Mouse (Mus musculus) T-helper 2 cell (primary cell): Measurements from ENCODE around the gene Retreg1.

Source experiments
- in situ Hi-C: fragments of 300-600 bp; cut with MboI, MseI; formaldehyde crosslinking; loops from one replicate; pipeline ENCODE4 v1.15.1; 2025; ENCODE audit warnings: high pct_unique_total_duplicates

The Retreg1 gene

DNA sequence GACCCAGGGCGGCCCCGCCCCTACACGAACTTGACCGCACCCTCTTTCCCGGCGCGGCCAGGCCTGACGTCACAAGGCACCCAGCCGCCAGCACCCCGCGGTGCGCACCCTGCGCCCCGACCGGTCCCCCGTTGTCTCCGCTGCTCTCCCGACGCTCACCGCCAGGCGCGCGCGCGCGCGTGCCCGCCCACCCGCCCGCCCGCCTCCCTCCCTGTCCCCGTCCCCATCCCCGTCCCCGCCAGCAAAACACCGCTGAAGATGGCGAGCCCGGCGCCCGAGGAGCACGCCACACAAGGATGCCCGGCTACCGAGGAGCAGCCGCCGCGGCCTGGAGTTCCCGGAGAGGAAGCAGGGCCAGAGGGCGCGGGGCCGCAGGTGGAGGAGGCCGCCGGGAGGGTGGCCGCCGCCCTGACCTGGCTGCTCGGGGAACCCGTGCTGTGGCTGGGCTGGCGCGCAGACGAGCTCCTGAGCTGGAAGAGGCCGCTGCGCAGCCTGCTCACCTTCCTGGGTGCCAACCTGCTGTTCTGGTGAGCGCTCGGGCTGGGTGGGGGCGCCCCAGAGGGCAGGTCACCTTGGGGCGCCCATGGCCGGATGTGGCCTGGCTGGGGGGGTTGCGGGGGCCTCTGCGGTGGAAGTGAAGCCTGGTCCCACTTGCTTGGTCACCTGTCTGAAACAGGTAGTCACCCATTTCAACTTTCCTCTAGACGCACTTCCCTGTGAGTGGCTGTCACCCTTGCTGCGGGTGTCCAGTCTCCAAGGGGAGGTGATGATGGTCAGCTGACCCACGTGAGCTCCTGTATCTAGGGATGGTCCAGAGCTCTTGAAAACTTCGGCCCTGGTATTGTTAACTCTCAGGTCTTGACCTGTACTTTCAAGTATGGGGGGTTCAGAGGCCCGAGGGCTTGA lies at the start of gene Retreg1:
TSS of gene Retreg1 (plus strand) at position 95 of the 906 bp plus-strand sequence.
- in situ Hi-C loops = no loop called here

- in situ Hi-C loops = loop anchor here (5.0 kb wide), 1 partner anchor 168 kb away; no protein-coding TSS in a partner anchor
Observed at GRCm38 (mm10) chr15:25794123-25794522, 48.9 kb upstream of the Retreg1 start.

GRCm38 (mm10) chr15:25795496-25795895 lies 47.5 kb upstream of the Retreg1 start:
- in situ Hi-C loops = no loop called here

DNA sequence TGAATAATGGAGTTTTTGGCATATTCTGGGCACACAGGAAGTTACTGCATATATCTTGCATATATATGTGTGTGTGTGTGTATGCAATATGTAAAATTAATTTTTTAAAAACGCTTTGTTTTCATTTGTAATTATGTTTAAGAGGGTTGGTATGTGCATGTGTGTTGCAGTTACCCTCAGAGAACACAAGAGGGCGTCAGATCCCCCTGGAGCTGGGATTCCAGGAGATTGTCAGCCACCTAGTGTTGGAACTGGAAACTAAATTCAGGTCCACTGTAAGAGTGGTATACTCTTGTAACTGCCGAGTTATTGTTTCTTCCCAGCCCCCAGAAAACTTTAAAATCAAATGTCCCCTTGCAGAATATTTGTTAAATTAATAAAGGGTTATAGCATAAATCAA lies 46.6 kb upstream of the Retreg1 start:
- in situ Hi-C loops = no loop called here

- in situ Hi-C loops = no loop called here
Observed at GRCm38 (mm10) chr15:25797179-25797578, 45.8 kb upstream of the Retreg1 start.

GRCm38 (mm10) chr15:25797888-25798287 lies 45.1 kb upstream of the Retreg1 start:
- in situ Hi-C loops = no loop called here

DNA sequence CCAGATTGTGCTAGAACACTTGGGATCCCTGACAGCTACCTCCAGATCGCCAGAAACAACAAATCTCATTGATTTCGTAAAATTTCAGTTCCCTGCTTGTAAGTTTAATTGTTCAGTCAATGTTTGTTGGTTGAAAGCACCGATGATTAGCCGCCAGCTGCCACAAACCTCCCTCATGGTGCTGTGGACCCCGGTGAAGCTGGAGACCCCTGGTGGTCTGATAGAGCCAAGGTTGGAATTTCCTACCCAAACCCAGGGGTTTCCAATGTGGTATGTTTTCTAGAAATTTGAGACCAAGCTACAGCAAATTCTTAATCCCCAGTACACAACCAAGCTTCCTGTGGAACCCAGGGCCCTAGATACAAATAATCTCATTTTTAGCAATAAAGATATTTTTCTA lies 41.3 kb upstream of the Retreg1 start:
- in situ Hi-C loops = loop anchor here (10.0 to 25.0 kb wide), 2 partner anchors 183 to 536 kb away; partner anchors contain the start of gene Zfp622

DNA sequence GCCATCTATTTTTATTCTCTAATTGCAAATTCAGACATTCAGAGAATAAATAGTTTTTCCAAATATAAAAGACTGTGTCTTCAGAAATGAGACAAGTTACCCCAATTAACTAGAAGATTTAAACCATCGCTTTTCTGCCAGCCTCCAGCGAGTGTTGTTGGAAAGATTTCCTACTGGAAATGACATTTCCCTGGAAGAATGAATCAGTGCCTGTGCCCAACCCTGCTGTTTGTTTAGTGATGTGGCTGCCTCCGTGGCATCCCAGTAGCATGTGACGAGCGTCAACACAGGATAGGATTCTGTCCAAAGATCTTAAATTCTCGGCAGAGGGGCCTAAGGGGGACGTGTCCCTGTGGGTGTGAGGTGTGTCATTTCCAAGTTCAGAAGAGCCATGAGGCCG lies 40.8 kb upstream of the Retreg1 start:
- in situ Hi-C loops = loop anchor here (10.0 to 25.0 kb wide), 2 partner anchors 183 to 535 kb away; partner anchors contain the start of gene Zfp622

- in situ Hi-C loops = loop anchor here (10.0 to 25.0 kb wide), 2 partner anchors 182 to 534 kb away; partner anchors contain the start of gene Zfp622
Observed at GRCm38 (mm10) chr15:25803111-25803510, 39.9 kb upstream of the Retreg1 start.

- in situ Hi-C loops = loop anchor here (10.0 to 25.0 kb wide), 2 partner anchors 179 to 532 kb away; partner anchors contain the start of gene Zfp622
Observed at GRCm38 (mm10) chr15:25805336-25806110, 37.5 kb upstream of the Retreg1 start.

GRCm38 (mm10) chr15:25806363-25806762 lies 36.6 kb upstream of the Retreg1 start:
- in situ Hi-C loops = loop anchor here (10.0 to 25.0 kb wide), 2 partner anchors 178 to 531 kb away; partner anchors contain the start of gene Zfp622

DNA sequence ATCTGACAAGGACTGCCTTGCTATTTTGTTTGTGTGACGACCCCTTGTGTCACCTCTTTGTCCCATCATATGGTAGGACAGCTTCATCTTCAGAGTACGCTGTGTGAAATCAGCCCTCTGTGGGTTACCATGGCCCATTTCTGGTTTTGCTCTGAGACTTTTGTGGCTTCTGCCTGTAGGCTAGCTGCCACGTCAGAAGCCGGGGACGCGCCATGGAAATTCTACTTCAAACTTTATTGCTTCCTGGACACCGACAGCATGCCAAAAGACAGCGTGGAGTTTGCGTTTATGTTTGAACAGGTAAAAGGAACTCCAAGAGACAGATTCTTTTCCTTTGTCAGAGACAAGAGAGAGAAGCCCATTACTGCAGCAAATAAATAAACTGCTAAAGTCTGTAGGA lies 36.1 kb upstream of the Retreg1 start:
- in situ Hi-C loops = loop anchor here (10.0 to 25.0 kb wide), 2 partner anchors 178 to 530 kb away; partner anchors contain the start of gene Zfp622

- in situ Hi-C loops = loop anchor here (10.0 to 25.0 kb wide), 2 partner anchors 176 to 528 kb away; partner anchors contain the start of gene Zfp622
Observed at GRCm38 (mm10) chr15:25808677-25809460, 34.1 kb upstream of the Retreg1 start.

DNA sequence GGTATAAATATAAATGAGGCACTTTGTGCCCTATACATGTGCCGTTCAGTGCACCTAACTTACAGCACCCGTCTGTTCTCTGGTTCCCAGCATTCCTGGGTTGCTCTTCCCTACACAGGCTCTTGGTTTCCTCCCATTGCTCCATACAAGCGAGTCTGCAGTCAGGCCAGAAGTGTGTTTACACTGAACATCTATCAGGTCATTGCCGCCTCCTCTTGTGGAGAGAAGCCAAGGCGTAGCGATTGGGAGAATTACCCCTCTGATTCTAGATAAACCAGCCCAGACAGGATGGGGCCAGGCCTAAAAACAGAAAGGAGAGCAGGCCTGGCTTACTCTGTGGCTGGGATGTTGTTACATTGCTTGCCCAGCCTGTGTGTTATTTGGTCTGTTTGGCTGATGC lies 33.3 kb upstream of the Retreg1 start:
- in situ Hi-C loops = loop anchor here (5.0 to 25.0 kb wide), 3 partner anchors 98 to 528 kb away; partner anchors contain the start of gene Zfp622

DNA sequence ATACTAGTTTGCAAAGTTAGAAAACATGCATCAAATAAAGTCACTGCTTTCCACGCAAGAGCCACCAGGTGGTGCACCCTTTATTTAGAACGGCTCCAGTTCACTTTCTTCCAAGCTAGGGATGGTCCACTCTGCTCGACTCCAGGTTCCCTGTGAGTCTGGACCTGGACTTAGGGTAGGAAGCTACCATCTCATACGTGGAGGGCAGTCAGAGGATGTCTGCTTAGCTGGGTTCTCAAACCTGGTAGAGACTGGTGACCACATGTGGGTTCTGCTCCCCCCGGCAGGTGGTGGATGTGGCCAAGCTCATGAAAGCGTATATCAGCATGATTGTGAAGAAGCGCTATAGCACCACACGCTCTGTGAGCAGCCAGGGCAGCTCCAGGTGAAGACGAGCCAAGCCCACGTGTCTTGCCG lies 31.1 kb upstream of the Retreg1 start:
- in situ Hi-C loops = loop anchor here (5.0 to 25.0 kb wide), 2 partner anchors 95 to 525 kb away; no protein-coding TSS in a partner anchor

DNA sequence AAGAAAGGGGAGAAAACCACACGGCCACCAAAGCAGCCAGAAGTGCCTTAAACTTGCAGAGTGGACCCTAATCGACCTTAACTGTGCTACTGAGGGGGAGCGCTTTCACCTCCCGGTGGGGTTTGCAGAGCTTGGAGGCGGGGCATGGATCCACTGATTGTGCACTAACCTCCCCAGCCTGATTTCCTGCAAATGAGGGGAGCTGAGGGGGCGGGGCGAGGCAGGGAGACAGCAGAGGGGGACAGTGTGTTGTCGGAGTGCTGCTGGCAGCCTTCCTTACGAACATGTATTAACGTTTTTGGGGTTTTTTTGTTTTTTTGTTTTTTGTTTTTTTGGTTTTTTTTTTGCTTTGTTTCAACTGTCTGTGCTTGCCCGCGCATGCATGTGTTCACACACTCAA lies 30.5 kb upstream of the Retreg1 start:
- in situ Hi-C loops = loop anchor here (5.0 to 25.0 kb wide), 2 partner anchors 95 to 525 kb away; no protein-coding TSS in a partner anchor

DNA sequence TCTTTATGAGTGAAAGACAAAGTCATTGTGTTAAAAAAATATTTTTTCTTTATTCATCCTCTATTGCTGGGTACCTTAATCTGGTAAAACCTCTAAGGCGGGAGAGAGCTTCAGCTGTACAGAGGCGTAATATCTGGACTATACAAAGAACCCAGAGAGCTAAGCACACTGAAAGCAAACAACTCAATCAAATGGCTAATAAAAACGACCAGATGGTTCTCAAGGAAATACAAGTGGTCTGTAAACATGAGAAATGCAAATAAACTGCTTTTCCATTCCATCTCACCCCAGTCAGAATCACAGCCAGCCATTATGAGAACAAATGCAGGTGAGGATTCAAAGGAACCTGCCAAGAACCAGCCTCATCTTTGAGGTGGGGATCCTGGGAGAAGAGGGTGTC lies 28.4 kb upstream of the Retreg1 start:
- in situ Hi-C loops = loop anchor here (5.0 to 25.0 kb wide), 2 partner anchors 93 to 523 kb away; no protein-coding TSS in a partner anchor

- in situ Hi-C loops = loop anchor here (25.0 kb wide), 1 partner anchor 520 kb away; no protein-coding TSS in a partner anchor
Observed at GRCm38 (mm10) chr15:25817191-25817590, 25.8 kb upstream of the Retreg1 start.

DNA sequence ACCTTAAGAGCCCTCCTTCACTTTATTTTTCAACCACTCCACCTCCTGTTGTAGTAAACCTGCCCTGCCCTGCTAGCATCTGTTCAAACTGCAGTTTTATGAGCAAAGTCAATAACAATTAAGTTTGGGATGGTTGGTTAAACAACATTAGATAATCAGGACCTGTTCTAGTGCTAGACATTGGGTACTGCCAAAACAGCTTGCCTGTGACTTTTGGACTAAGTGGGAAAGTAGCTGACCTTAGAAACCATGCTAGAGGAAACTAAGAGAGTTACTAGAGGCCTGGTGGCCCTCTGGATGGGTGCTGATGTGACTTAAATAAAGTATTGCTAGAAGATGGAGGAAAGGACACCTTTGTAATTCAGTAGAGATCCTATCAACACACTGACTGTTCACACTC lies 21.0 kb upstream of the Retreg1 start:
- in situ Hi-C loops = loop anchor here (25.0 kb wide), 1 partner anchor 515 kb away; no protein-coding TSS in a partner anchor

DNA sequence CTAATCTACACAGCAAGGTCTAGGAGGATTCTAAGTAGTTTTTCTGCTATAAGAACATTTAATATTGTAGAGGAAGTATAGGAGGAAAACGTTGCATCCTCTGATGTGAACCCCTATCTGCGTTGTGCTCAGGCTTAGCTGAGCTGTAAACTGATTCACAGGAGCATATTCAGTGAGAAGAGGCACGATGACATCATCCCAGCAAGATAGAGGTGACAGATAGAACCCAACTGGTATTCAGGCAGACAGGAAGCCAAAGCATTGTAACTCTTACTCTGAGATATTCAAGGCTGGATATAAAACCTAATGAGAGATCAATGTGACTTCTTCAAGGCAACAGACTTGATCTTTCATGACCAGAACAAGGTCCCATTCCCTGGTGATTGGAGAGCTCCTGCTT lies 20.3 kb upstream of the Retreg1 start:
- in situ Hi-C loops = loop anchor here (25.0 kb wide), 1 partner anchor 515 kb away; no protein-coding TSS in a partner anchor
